Mouse (Mus musculus): ENCODE data around the gene Sytl2.

Gene Sytl2

GRCm38 (mm10) chr7:90301942-90302646, at the start of gene Sytl2:
Sytl2 (plus strand) TSS chr7:90302252.
- in situ Hi-C loops (cut with MboI, MseI) = loop anchor here (10.0 kb wide), 1 partner anchor 1037 kb away; no protein-coding TSS in a partner anchor

GRCm38 (mm10) chr7:90252946-90253345, 49.1 kb upstream of the Sytl2 start:
- in situ Hi-C loops (cut with MboI, MseI) = no loop called here

GRCm38 (mm10) chr7:90258701-90259100, 43.4 kb upstream of the Sytl2 start:
- in situ Hi-C loops (cut with MboI, MseI) = no loop called here

- in situ Hi-C loops (cut with MboI, MseI) = loop anchor here (5.0 kb wide), 1 partner anchor 33 kb away; no protein-coding TSS in a partner anchor
Measured at GRCm38 (mm10) chr7:90259899-90260298, 42.2 kb upstream of the Sytl2 start.

GRCm38 (mm10) chr7:90261902-90262599, 40.0 kb upstream of the Sytl2 start:
- in situ Hi-C loops (cut with MboI, MseI) = loop anchor here (5.0 kb wide), 1 partner anchor 35 kb away; no protein-coding TSS in a partner anchor

GRCm38 (mm10) chr7:90265289-90265970, 36.6 kb upstream of the Sytl2 start, which contains the start of gene Ccdc83:
Ccdc83 (minus strand) TSS chr7:90265777.
- in situ Hi-C loops (cut with MboI, MseI) = no loop called here

GRCm38 (mm10) chr7:90270141-90270540, 31.9 kb upstream of the Sytl2 start:
- in situ Hi-C loops (cut with MboI, MseI) = no loop called here

- in situ Hi-C loops (cut with MboI, MseI) = loop anchor here (25.0 kb wide), 1 partner anchor 1163 kb away; no protein-coding TSS in a partner anchor
Measured at GRCm38 (mm10) chr7:90274561-90275100, 27.4 kb upstream of the Sytl2 start.

- in situ Hi-C loops (cut with MboI, MseI) = loop anchor here (25.0 kb wide), 1 partner anchor 1160 kb away; no protein-coding TSS in a partner anchor
Measured at GRCm38 (mm10) chr7:90277246-90277645, 24.8 kb upstream of the Sytl2 start.

- in situ Hi-C loops (cut with MboI, MseI) = loop anchor here (25.0 kb wide), 1 partner anchor 1160 kb away; no protein-coding TSS in a partner anchor
Measured at GRCm38 (mm10) chr7:90277769-90278168, 24.3 kb upstream of the Sytl2 start.

GRCm38 (mm10) chr7:90279136-90279535, 22.9 kb upstream of the Sytl2 start:
- in situ Hi-C loops (cut with MboI, MseI) = loop anchor here (25.0 kb wide), 1 partner anchor 1158 kb away; no protein-coding TSS in a partner anchor

GRCm38 (mm10) chr7:90280274-90280875, 21.7 kb upstream of the Sytl2 start:
- in situ Hi-C loops (cut with MboI, MseI) = loop anchor here (5.0 to 25.0 kb wide), 2 partner anchors 122 to 1157 kb away; no protein-coding TSS in a partner anchor

GRCm38 (mm10) chr7:90280878-90281277, 21.2 kb upstream of the Sytl2 start:
- in situ Hi-C loops (cut with MboI, MseI) = loop anchor here (5.0 to 25.0 kb wide), 2 partner anchors 121 to 1156 kb away; no protein-coding TSS in a partner anchor

GRCm38 (mm10) chr7:90281759-90282546, 20.1 kb upstream of the Sytl2 start:
- in situ Hi-C loops (cut with MboI, MseI) = loop anchor here (5.0 to 25.0 kb wide), 2 partner anchors 120 to 1155 kb away; no protein-coding TSS in a partner anchor

GRCm38 (mm10) chr7:90282786-90283185, 19.3 kb upstream of the Sytl2 start:
- in situ Hi-C loops (cut with MboI, MseI) = loop anchor here (5.0 to 25.0 kb wide), 2 partner anchors 120 to 1155 kb away; no protein-coding TSS in a partner anchor

- in situ Hi-C loops (cut with MboI, MseI) = loop anchor here (5.0 to 25.0 kb wide), 2 partner anchors 118 to 1153 kb away; no protein-coding TSS in a partner anchor
Measured at GRCm38 (mm10) chr7:90284793-90285192, 17.3 kb upstream of the Sytl2 start.

GRCm38 (mm10) chr7:90291885-90292284, 10.2 kb upstream of the Sytl2 start:
- in situ Hi-C loops (cut with MboI, MseI) = loop anchor here (25.0 kb wide), 1 partner anchor 1145 kb away; no protein-coding TSS in a partner anchor

- in situ Hi-C loops (cut with MboI, MseI) = loop anchor here (10.0 kb wide), 1 partner anchor 1038 kb away; no protein-coding TSS in a partner anchor
Measured at GRCm38 (mm10) chr7:90302647-90303552, 848 bp downstream of the Sytl2 start.

All from T-helper 2 cell (primary cell).